Mouse (Mus musculus) G1E (cell line): ENCODE measurements around the gene Pld1.

Experiments
- CTCF ChIP-seq: IDR thresholded peaks from 2 replicates; pipeline ENCODE4 v1.5.1; 2012; ENCODE audit warnings: low read depth, low read length, inconsistent platforms, mixed read lengths
- GATA1 ChIP-seq: IDR thresholded peaks from 2 replicates; pipeline ENCODE4 v1.6.1; 2012; ENCODE audit warnings: borderline replicate concordance, low read length, inconsistent platforms, mixed read lengths
- GATA2 ChIP-seq: IDR thresholded peaks from 2 replicates; pipeline ENCODE4 v1.6.1; 2012; ENCODE audit warnings: low read depth, low read length, inconsistent platforms, borderline replicate concordance
- POLR2AphosphoS5 ChIP-seq: IDR thresholded peaks from 2 replicates; pipeline ENCODE4 v1.6.1; 2012; ENCODE audit warnings: low read depth, low read length, inconsistent platforms; ENCODE audit not compliant: insufficient replicate concordance
- TAL1 ChIP-seq: conservative IDR thresholded peaks from 2 replicates; pipeline ENCODE4 v1.6.1; 2012; ENCODE audit warnings: low read depth, low read length, inconsistent platforms, mixed read lengths

GRCm38 (mm10) chr3:27949873-27950250 is 11.4 kb downstream of the Pld1 start:
- TF ChIP-seq CTCF (no peak), GATA1 (no peak), TAL1 (no peak), POLR2AphosphoS5 (no peak), GATA2 (no peak)
